Mouse (Mus musculus) layer of hippocampus, postnatal 10 days (tissue): ENCODE measurements around the gene Id1. TPM values are rescaled to one million over a fixed set of nuclear protein-coding genes. Genes with fewer than 3 reads are reported as not detected.

Source experiments
- DNase-seq, 2 experiments: peaks; one replicate each; pipeline ENCODE4 v3.0.0; 2021; ENCODE audit warnings: low spot score in 2 of 2
- long read RNA-seq: library from polyadenylated mRNA; stranded (forward); transcript quantifications from one replicate; pipeline ENCODE4 v2.0.0, GENCODE M21; 2023
- total RNA-seq, 2 experiments: library from RNA; stranded (reverse); gene quantifications; 2 replicates each; pipeline ENCODE4 v1.2.3; 2021

Id1 gene
- total RNA-seq: 10 to 100 TPM; 29.0 to 31.2 TPM
- long read RNA-seq, transcript Id1-201 (2 exons, 934 nt): major isoform, 13 of 14 reads
- long read RNA-seq, partial matches to known transcripts: 0 of 14 reads
- long read RNA-seq, other reads (novel, unspliced or antisense): 0 of 14 reads

DNA sequence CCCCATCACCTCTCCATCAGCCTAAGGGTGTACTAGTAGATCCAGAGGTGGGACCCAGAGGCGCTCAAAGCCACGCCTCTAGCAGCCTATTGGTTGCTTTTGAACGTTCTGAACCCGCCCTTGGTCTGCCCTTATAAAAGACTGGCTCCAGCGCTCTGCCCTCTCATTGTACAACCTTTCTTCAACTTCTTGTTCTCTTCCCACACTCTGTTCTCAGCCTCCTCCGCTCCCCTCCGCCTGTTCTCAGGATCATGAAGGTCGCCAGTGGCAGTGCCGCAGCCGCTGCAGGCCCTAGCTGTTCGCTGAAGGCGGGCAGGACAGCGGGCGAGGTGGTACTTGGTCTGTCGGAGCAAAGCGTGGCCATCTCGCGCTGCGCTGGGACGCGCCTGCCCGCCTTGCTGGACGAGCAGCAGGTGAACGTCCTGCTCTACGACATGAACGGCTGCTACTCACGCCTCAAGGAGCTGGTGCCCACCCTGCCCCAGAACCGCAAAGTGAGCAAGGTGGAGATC lies at the start of gene Id1:
Id1 (plus strand) TSS at position 162 of the 512 bp plus-strand sequence.
- DNase-seq: peak; percentile 70 to 74

GRCm38 (mm10) chr2:152686399-152686798 lies 49.7 kb upstream of the Id1 start:
- no peak for DNase-seq

DNA sequence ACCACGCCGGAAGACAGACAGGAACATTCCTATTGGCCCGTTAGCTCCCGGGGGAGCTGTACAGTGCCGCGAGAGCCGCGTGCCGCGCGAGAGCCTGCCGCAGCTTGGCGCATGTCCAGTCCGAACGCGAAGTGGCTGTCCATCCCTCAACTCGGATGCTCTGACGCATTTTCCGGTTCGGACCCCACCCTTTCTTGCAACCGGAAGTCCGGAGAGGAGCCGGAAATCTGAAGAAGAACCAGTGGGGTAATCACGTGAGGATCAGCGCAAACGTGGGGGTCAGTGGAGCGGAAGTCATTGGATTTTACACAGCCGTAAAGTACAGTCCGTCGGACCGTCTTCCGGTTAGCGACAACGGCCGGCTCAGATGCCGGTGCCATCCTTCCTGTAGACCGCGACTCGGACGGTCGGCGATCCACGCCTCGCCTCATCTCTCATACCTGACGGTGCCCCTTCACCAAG lies 49.2 kb upstream of the Id1 start, which contains the start of gene Mcts2:
Mcts2 (plus strand) TSS at position 230 of the 462 bp plus-strand sequence.
- DNase-seq: peak; percentile 93 to 94

DNA sequence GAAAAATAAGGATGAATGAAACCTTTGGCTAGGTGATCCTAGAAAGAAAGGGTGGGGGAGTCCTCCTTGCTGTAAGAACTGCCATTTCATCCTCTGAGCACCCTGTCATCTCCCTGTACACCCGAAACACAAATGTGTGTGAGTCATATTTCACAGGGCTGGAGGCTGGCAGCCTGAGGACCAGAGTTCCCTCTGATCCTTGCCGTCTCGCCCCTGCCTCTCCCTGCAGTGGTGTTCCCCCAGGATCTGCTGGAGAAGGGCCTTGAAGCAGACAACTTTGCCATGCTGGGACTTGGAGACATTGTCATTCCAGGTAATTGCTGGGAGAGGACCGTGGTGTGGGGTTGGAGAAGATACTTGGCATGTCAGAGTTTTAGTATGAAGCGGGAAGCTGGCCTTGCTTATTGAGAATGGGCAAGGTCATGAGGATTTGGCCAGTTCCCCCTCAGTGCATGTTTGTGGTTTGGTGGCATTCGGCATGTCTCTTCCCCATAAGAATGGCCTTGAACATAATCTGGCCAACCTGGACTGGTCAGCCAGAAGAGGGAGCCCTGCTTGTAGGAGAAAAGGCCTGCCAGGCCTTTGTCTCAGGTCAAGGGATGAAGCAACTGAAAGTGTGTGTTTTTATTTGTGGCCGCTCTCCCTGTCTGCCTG lies 44.4 kb upstream of the Id1 start:
- DNase-seq: no peak

DNA sequence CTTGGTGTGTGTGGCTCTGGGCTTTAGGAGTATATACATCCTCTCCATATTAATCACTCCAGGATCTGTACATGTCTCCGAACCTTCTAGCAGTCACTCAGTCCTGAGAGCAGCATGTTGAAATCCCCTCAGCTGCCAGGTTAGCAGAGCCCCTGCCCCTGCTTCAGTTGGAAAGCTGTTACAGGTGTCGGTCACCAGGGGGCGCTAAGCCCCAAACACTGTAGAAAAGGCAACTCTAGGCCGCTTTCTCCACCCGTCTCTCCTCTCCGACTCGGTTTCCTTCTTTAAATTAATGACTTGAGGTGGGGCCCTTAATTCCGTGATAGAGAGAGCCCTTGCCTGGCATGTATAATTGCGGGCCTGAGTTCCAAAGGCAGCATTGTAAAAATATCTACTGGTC lies 42.8 kb upstream of the Id1 start:
- peak; percentile 78 to 81 for DNase-seq

DNA sequence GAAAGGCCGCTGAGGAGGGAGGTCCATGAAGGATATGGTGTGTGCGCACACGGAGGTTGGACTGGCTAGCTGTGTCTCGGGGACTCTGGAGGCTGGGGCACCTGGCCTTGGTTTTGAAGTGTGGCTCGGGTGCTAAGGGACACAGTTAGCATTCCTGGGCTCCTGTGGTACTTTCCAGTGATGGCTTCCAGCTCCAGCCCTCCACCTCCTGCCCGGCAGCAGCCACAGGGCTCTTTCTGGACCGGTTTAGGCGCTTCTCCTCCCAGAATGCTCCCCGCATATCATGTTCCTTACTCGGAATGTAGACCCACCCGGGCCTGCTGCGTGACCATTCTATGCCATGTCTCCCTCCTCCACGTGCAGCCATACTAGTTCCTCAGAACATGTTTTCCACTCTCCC lies 42.3 kb upstream of the Id1 start:
- DNase-seq: no peak

GRCm38 (mm10) chr2:152694708-152695107 lies 41.3 kb upstream of the Id1 start:
- DNase-seq: no peak

DNA sequence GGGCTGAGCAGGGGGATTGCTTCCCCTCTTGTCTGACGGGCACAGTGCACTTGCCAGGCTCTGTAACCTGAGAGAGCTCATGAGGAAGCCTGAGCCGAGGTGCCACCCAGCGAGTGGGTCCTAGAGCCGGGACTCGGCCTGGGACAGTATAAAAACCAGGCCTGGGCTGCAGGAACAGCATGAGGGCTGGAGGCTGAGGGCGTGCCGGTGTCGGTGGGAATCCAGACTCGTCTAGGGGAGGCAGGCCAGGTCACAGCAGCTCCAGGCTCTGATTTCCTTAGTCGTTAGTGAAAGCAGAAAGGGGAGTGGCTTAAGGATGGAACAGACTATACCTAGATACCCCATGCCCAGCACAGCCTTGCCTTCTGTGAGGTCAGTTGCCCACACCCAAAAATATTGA lies 40.0 kb upstream of the Id1 start:
- DNase-seq: no peak

- DNase-seq: peak; percentile 97
Measured at GRCm38 (mm10) chr2:152696476-152697164, 39.4 kb upstream of the Id1 start.

GRCm38 (mm10) chr2:152700138-152700537 lies 35.9 kb upstream of the Id1 start:
- no peak for DNase-seq

GRCm38 (mm10) chr2:152700725-152701124 lies 35.3 kb upstream of the Id1 start:
- DNase-seq: no peak

DNA sequence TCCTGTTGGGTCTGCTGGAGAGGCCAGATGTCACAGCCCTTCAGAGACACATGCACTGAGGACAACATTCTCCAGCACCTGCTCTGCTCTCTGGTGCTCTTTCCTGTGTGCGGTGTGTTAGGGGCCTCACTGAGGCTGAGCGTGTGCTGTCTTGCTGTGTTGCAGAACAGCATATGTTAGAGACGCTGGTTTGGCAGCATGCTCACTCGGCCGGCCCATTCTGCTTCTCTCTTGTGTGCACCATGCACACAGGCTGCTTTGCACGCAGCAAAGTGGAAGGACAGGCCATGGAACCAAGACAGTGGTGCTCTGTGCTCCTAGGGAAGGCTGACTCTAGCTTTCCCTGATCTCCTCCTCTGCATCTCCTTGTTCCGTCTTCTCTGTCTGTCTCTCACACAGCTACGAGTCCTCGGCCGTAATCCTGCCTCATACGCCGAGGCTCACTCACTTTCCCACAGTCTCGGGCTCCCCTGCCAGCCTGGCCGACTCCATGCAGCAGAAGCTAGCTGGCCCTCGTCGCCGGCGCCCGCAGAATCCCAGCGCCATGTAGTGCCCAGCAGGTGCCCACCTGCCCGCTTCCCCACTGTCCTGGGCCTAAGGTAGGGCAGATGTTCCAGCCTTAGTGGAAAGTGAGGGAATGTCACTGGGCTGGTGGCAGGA lies 32.3 kb upstream of the Id1 start:
- DNase-seq: no peak

DNA sequence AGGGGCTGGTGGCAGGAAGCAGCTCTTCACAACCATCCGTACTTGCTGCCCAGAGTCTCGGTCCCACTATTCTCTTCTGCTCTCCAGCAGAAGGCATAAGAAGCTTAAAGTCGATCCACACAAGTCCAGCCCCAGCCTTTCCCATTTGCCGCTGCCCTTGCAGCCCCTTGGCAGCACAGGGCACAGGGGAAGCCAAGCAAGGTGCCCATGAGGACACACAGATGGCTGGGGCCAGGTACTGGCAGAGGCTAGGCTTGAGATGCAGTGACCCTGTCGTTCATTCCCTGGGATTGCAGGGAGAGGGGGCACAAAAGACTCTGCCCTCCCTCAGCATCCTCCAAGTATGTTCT lies 31.8 kb upstream of the Id1 start:
- no peak for DNase-seq

DNA sequence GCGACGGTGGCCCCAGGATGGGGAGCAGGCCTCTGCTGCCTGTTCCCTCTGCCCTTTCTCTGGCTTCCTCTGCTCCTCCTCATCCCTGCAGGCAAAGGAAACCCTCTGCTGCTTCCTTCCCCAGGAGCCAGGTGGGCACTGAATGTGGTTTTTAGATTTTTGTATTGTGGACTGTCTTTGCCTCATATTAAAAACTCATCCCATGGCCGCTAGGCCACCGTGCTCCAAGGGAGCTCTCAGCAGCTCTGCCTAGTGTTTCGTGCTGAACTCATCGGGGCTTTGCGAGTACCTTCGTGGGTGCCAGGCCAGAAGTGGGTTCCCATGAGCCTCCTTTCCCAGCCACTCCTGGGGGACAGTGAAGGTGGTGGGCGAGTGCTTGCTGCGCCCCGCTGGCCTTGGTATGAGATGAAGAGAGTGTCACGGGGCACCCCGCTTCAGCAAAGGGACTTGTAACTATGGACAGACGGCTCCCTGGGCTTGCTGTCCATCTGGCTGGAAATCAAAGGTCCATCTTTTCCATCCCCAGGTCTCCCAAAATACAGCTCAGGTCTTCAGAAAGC lies 31.2 kb upstream of the Id1 start:
- DNase-seq: no peak

DNA sequence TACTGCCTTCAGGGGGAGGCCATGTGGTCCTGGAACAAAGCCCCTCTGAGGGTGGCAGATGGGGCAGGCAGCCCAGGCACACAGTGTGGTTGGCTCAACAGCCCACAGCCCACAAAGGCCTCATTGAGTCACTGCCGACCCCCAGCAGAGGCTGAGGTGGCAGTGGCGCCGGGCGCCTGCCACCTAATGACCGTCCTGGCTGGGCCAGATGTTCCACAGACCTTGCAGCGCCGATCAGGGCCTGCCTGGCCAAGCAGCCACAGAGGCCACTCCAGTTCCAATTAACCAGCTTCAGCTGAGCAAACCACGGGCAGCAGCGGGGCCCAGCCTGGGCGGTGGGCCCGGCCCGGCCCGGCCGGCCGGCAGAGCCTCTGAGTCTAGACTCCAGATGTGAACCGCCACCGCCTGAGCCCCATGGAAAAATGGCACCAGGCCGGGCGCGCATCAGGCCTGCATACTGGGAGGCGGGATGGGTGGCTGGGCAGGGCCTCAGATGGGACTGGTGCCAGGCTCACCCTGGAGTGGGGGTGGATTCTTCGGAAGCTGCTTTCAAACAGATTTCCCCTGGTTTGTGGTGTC lies 30.0 kb upstream of the Id1 start:
- DNase-seq: peak; percentile 73 to 79

DNA sequence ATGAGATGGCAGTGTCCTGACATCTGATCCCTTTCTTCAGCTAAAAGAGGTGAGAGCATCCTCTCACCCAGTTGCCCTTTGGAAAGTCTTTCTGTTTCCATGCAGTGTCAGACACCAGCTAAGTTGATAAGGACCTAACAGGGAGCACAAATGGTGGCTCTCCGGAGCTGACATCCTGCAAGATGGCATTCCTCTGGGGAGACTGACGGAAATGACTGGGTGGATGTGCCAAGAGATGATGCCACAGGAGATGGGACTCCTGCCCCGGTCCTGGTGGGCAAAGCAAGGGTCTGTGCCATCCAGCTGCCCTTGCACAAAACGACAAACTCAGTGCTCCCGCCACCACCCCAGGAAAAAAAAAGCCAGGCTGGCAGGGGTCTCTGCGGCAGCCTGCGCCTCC lies 28.9 kb upstream of the Id1 start:
- no peak for DNase-seq

DNA sequence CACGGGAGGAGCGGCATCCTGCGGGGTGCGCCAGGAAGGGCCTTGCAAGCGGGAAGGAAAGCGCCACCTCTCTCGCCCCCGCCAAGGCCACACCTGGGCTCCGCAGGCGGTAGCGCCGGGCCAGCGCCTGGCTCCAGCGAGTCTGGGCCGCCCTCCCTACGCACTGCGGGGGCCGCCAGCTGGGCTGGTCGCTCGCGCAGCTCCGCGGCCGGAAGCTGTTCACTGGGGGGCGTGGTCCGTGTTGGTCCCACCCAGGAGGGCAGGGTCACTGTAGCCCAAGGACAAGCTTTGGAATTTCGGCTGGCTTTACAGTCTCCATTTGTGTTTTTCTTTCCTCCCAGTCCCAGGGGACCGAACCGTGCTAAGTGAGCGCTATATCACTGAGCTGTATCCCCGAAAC lies 28.4 kb upstream of the Id1 start:
- DNase-seq: peak; percentile 74 to 83

- no peak for DNase-seq
Measured at GRCm38 (mm10) chr2:152709066-152709465, 27.0 kb upstream of the Id1 start.

DNA sequence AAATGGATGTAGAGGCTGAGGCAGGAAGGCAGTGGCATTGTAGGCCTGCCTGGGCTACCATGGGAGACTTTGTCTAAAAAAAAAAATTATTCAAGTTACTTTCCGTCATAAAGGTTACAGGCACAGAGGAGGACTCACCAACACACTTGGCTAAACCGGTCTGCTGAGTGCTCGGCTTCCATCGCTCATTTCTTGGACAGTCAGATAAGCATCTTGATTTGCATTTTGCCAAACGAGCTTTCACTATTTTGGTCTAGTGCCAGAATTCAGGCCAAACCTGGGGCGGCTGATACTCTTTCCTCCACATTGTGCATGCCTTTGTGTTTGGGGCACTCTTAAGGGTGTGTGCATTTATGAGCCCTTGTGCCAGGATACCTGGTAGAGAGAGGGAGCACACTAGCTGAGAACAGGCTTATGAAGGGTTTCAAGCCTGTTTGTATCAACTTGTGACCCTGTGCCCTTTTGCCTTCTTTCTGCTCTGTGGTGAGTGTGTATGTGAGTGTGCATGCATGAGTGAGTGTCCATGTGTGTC lies 19.7 kb upstream of the Id1 start:
- no peak for DNase-seq

DNA sequence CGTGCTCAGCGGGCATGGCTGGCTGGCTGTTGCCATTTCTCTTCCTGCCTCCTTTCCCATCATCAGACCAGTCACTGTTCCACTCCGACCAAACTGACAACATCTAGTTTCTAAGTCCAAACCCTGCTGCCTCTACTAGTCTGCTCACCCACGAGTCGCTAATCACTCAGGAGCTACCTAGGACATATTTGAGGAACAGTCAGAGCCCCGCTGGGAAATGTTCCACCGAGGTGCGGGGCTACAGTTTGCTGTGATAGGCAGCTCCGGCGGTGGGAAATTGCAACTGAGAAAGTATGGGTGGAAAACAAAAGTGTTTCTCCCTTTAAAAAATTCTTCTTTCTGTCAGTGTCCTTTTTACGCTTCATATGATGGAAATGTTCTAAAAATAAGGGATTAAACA lies 18.4 kb upstream of the Id1 start:
- DNase-seq: no peak

- no peak for DNase-seq
Measured at GRCm38 (mm10) chr2:152718076-152718475, 18.0 kb upstream of the Id1 start.
